ENCODE assay signal across 8 mouse cellular contexts in genomic region chr6:31397775-31398430, GRCm38 (mm10). TPM values are rescaled to one million over a fixed set of nuclear protein-coding genes. Genes with fewer than 3 reads are reported as not detected.
DNase-seq lines count a peak whose midpoint lies in the region; ATAC-seq and TF ChIP-seq lines count a peak whose summit lies in the region.

No protein-coding gene starts in this region.

- no peaks in the 10 kb centered on the region for H3K9me3 ChIP-seq in heart, embryonic 11.5 days (replicated peaks; ENCODE audit: control insufficient read depth, low read length)
- no peaks in the 10 kb centered on the region for H3K9me3 ChIP-seq in MEL (replicated peaks; ENCODE audit: insufficient read depth, low read length)
- H3K9me3 ChIP-seq in heart, embryonic 16.5 days (replicated peaks; ENCODE audit: control insufficient read depth, low read length), result no peaks in the 10 kb centered on the region

- peak in 1 of 2 experiments; percentile 54; a peak in 3 of 4 replicates for TF ChIP-seq EP300 in MEL (IDR thresholded peaks at IDR 0.05; ENCODE audit: low read depth in 1 of 2, low read length in 2 of 2)

- WGBS in heart, embryonic 11.5 days (ENCODE audit: insufficient replicate concordance), result 47% methylated on average over 10 of the region's 10 CpGs
- WGBS in heart, embryonic 16.5 days, result 51% methylated on average over 10 of the region's 10 CpGs
- 61% methylated on average over 10 of the region's 10 CpGs for WGBS in macrophage (ENCODE audit: missing documents)

- TF ChIP-seq RAD21 in MEL (IDR thresholded peaks at IDR 0.05; ENCODE audit: low read depth, low read length), result no peak

- no peak for ATAC-seq in heart, embryonic 11.5 days (replicated peaks; ENCODE audit: insufficient number of reproducible peaks, low FRiP score, low TSS enrichment)
- no peak for ATAC-seq in heart, embryonic 16.5 days (replicated peaks; ENCODE audit: extremely low read depth, insufficient read depth, low FRiP score)
- ATAC-seq in inflammation-experienced regulatory T-cells, adult 6 months, result no peak

- H3K27ac ChIP-seq in heart, embryonic 11.5 days (ENCODE audit: low read depth, low read length), result peak overlapping the region; percentile 89; the same call in 1 of the 2 replicates
- peak overlapping the region; percentile 76 for H3K27ac ChIP-seq in MEL (ENCODE audit: control insufficient read depth, low read depth, low read length)
- peak overlapping the region; percentile 94 for H3K27ac ChIP-seq in heart, embryonic 16.5 days (ENCODE audit: low read length)
- H3K27ac ChIP-seq in macrophage, result no peak overlapping the region

- peaks cover 38% of the 10 kb centered on the region for H3K79me2 ChIP-seq in MEL (ENCODE audit: control insufficient read depth, insufficient read depth, low read length, poor library complexity)
- peaks cover 38% of the 10 kb centered on the region for H3K79me2 ChIP-seq in macrophage (ENCODE audit: inconsistent target)

- H3K36me3 ChIP-seq in heart, embryonic 11.5 days (ENCODE audit: control insufficient read depth, insufficient read depth, low read length), result no peaks in the 10 kb centered on the region
- peaks cover 0 to 36% of the 10 kb centered on the region in 2 experiments; a peak in 2 of 4 replicates for H3K36me3 ChIP-seq in MEL (ENCODE audit: control insufficient read depth in 1 of 2, insufficient read depth in 2 of 2, low read length in 2 of 2)
- no peaks in the 10 kb centered on the region for H3K36me3 ChIP-seq in heart, embryonic 16.5 days (ENCODE audit: control insufficient read depth, insufficient read depth)
- no peaks in the 10 kb centered on the region for H3K36me3 ChIP-seq in macrophage (ENCODE audit: inconsistent target)

- no peak for DNase-seq in heart, postnatal 4 days
- DNase-seq in MEL (ENCODE audit: low read depth, low spot score), result peak; percentile 69
- DNase-seq in thymus, postnatal 10 days (ENCODE audit: low spot score in 2 of 2), result no peak
- DNase-seq in kidney, postnatal 36 days, result no peak

- no peak for TF ChIP-seq POLR2A in MEL (IDR thresholded peaks at IDR 0.05; ENCODE audit: control insufficient read depth in 1 of 2, insufficient read depth in 1 of 2, low read depth in 1 of 2, low read length in 2 of 2, poor library complexity in 1 of 2)

- H3K4me1 ChIP-seq in heart, embryonic 11.5 days (ENCODE audit: control insufficient read depth, insufficient read depth, low read length), result peaks cover 28% of the 10 kb centered on the region
- peaks cover 22 to 40% of the 10 kb centered on the region in 2 experiments for H3K4me1 ChIP-seq in MEL (ENCODE audit: control insufficient read depth in 1 of 2, insufficient read depth in 2 of 2, low read length in 2 of 2)
- H3K4me1 ChIP-seq in heart, embryonic 16.5 days (ENCODE audit: control insufficient read depth, insufficient read depth, low read length), result peaks cover 29% of the 10 kb centered on the region

- TF ChIP-seq CTCF in MEL (IDR thresholded peaks at IDR 0.05 in 2 of 3, conservative IDR thresholded peaks at IDR 0.05 in 1 of 3; ENCODE audit: control insufficient read depth in 1 of 3, insufficient read depth in 1 of 3, low read depth in 2 of 3, low read length in 3 of 3, poor library complexity in 1 of 3, severe bottlenecking in 1 of 3), result no peak

- H3K4me3 ChIP-seq in heart, embryonic 11.5 days (ENCODE audit: low read depth, low read length), result peak overlapping the region; percentile 95
- H3K4me3 ChIP-seq in MEL (ENCODE audit: control insufficient read depth in 1 of 2, insufficient read depth in 1 of 2, low read depth in 2 of 2, low read length in 2 of 2) (peak overlapping the region; percentile 87 to 90), macrophage (ENCODE audit: inconsistent target) (peak overlapping the region; percentile 5; the same call in 1 of the 2 replicates)
- H3K4me3 ChIP-seq in heart, embryonic 16.5 days (ENCODE audit: low read length), result peak overlapping the region; percentile 92

- no peaks in the 10 kb centered on the region for H3K27me3 ChIP-seq in heart, embryonic 11.5 days (ENCODE audit: control insufficient read depth, insufficient read depth, low read length)
- H3K27me3 ChIP-seq in MEL (ENCODE audit: control insufficient read depth in 1 of 2, insufficient read depth in 2 of 2, low read length in 2 of 2), result no peaks in the 10 kb centered on the region
- H3K27me3 ChIP-seq in heart, embryonic 16.5 days (ENCODE audit: control insufficient read depth, insufficient read depth, low read length), result no peaks in the 10 kb centered on the region

- H3K9ac ChIP-seq in heart, embryonic 11.5 days (ENCODE audit: low read depth, low read length), result peak overlapping the region; percentile 99
- peak overlapping the region; percentile 96 for H3K9ac ChIP-seq in MEL (ENCODE audit: control insufficient read depth, low read depth, low read length, poor library complexity, severe bottlenecking)
- peak overlapping the region; percentile 98 for H3K9ac ChIP-seq in heart, embryonic 16.5 days (ENCODE audit: low read length)

- peak overlapping the region; percentile 83 for H3K4me2 ChIP-seq in heart, embryonic 11.5 days
- peak overlapping the region; percentile 55 for H3K4me2 ChIP-seq in heart, embryonic 16.5 days (ENCODE audit: low read depth, low read length)

TF ChIP-seq in MEL, 35 proteins besides CTCF, POLR2A, EP300 and RAD21:
- TF ChIP-seq KAT2A (conservative IDR thresholded peaks at IDR 0.05; ENCODE audit: low read depth, low read length) (no peak), TCF12 (IDR thresholded peaks at IDR 0.05; ENCODE audit: low read depth, low read length) (peak; percentile 81), ETS1 (IDR thresholded peaks at IDR 0.05; ENCODE audit: low read depth, low read length) (peak; percentile 46; the same call in 1 of the 2 replicates), MYB (IDR thresholded peaks at IDR 0.05; ENCODE audit: low read depth, low read length) (no peak), GATA1 (IDR thresholded peaks at IDR 0.05; ENCODE audit: low read depth, low read length) (peak; percentile 69), TAL1 (IDR thresholded peaks at IDR 0.05; ENCODE audit: low read length) (peak; percentile 60), MYC (IDR thresholded peaks at IDR 0.05; ENCODE audit: low read depth, low read length) (0 out of 2 replicates have a peak, but pooled peaks have one; percentile 18)

RNA-seq across cellular contexts. Expression of gene Mkln1, which starts 0.6 kb away (rescaled TPM):
- polyA plus RNA-seq in heart, embryonic 11.5 days (2014; fragmentation: Nextera tagmentation; extraction: Ambion mirVana), result 220 and 227 TPM in 2 replicates
- total RNA-seq in heart, postnatal 4 days (2021), result 100 to 1,000 TPM; 201 to 216 TPM
- total RNA-seq in MEL (2012; rRNA removed), result 126 and 135 TPM in 2 replicates
- polyA plus RNA-seq in MEL (2012; ENCODE audit: insufficient read depth in 1 of 2, insufficient read length in 2 of 2, low read depth in 1 of 2, low replicate concordance in 2 of 2, missing spikeins in 1 of 2), result 100 to 1,000 TPM; 115 to 187 TPM
- 214 and 228 TPM in 2 replicates for polyA plus RNA-seq in heart, embryonic 16.5 days (2015; fragmentation: Nextera tagmentation; extraction: Ambion mirVana)
- total RNA-seq in macrophage (2018; cell fraction: chromatin; rRNA removed), result 100 to 1,000 TPM; 335 to 512 (median 411) TPM
- 100 to 1,000 TPM; 119 to 166 (median 144) TPM for total RNA-seq in macrophage (2018; cell fraction: cytosol; rRNA removed)
- total RNA-seq in macrophage (2018; cell fraction: nucleus; rRNA removed), result 100 to 1,000 TPM; 119 to 314 (median 195) TPM
- 118 to 145 TPM (median 136 TPM) in 3 replicates for polyA plus RNA-seq in macrophage (2018)
- 100 to 1,000 TPM; 299 to 352 (median 344) TPM for polyA plus RNA-seq in inflammation-experienced regulatory T-cells, adult 6 months (2017; shearing (Covaris generic))

Comparison
In these comparisons a context has a peak if more than half of its experiments do, and no peak if none do; other contexts are left out.
1. H3K4me3 ChIP-seq: peak in every context shown above with its lines; median percentile 95 in heart, embryonic 11.5 days; 92 in heart, embryonic 16.5 days; 88 in MEL; 5 in macrophage.